8 mouse cellular contexts compared by ENCODE assay signal in the genomic region with DNA sequence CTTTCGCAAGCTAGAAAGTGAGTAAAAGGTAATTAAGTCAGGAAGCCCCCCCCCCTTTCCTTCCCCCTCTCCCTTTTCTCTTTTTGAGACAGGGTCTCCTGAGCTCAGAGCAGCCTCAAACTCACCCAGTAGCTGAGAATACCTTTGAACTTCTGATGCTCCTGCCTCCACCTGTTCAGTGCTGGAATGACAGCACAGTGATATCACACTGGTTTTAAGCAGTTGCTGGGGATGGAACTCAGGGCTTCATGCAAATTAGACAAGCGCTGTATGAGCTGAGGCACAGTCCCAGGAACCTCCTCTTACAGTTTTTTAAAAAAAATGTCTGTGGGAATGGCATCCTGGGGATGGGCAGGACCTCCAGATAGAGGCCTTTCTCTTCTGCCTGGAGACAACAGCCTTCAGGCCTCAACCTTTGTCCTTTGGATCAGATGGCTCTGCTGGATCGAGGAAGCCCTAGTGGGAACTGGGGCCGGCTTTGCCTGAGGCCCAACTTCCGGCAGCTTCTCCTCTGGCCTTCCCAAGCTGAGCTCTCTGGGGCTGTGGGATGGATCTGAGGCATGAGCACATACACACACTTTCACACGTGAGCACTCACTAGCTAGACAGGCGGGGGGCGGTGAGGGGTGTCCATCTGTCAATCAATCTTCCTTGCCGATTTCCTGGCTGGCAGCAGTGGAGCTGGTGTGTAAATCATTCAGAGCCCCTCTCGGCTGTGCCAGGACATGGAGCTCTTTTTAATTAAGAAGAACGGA. TPM values are rescaled to one million over a fixed set of nuclear protein-coding genes. Genes with fewer than 3 reads are reported as not detected.
A peak's percentile ranks its signal among the peaks of the same experiment; 100 is the strongest.
DNase-seq lines count a peak whose midpoint lies in the region; ATAC-seq and TF ChIP-seq lines count a peak whose summit lies in the region.

No protein-coding gene starts in this region.

- WGBS in lung, postnatal 0 days: 53% methylated on average over 11 of the region's 11 CpGs
- 75% methylated on average over 11 of the region's 11 CpGs for WGBS in lung, adult 2 months
- WGBS in embryonic facial prominence, embryonic 10.5 days: 27% methylated on average over 11 of the region's 11 CpGs
- WGBS in hindbrain, embryonic 14.5 days: 23% methylated on average over 11 of the region's 11 CpGs
- 56% methylated on average over 11 of the region's 11 CpGs for WGBS in heart, embryonic 11.5 days (ENCODE audit: insufficient replicate concordance)

- H3K36me3 ChIP-seq in lung, postnatal 0 days (ENCODE audit: insufficient read depth, low read length): no peaks in the 10 kb centered on the region
- H3K36me3 ChIP-seq in embryonic facial prominence, embryonic 10.5 days (replicated peaks): no peaks in the 10 kb centered on the region
- H3K36me3 ChIP-seq in hindbrain, embryonic 14.5 days (replicated peaks; ENCODE audit: control insufficient read depth, insufficient read depth): no peaks in the 10 kb centered on the region
- no peaks in the 10 kb centered on the region for H3K36me3 ChIP-seq in heart, embryonic 11.5 days (ENCODE audit: control insufficient read depth, insufficient read depth, low read length)

- no peak overlapping the region for H3K4me2 ChIP-seq in lung, postnatal 0 days (replicated peaks; ENCODE audit: low read depth, low read length)
- no peak overlapping the region for H3K4me2 ChIP-seq in hindbrain, embryonic 14.5 days (replicated peaks)
- no peak overlapping the region for H3K4me2 ChIP-seq in heart, embryonic 11.5 days

- H3K4me1 ChIP-seq in lung, postnatal 0 days (ENCODE audit: insufficient read depth, low read depth, low read length): peaks cover 20% of the 10 kb centered on the region; the same call in 1 of the 2 replicates
- H3K4me1 ChIP-seq in lung, adult 2 months (ENCODE audit: control insufficient read depth, insufficient read depth, low read length): peaks cover 10% of the 10 kb centered on the region
- peaks cover 64% of the 10 kb centered on the region for H3K4me1 ChIP-seq in embryonic facial prominence, embryonic 10.5 days
- peaks cover 52% of the 10 kb centered on the region for H3K4me1 ChIP-seq in hindbrain, embryonic 14.5 days (replicated peaks; ENCODE audit: control insufficient read depth, insufficient read depth, low read length)
- H3K4me1 ChIP-seq in heart, embryonic 11.5 days (ENCODE audit: control insufficient read depth, insufficient read depth, low read length): peaks cover 25% of the 10 kb centered on the region

- H3K9me3 ChIP-seq in lung, postnatal 0 days (ENCODE audit: low read length): no peaks in the 10 kb centered on the region
- H3K9me3 ChIP-seq in embryonic facial prominence, embryonic 10.5 days: no peaks in the 10 kb centered on the region
- no peaks in the 10 kb centered on the region for H3K9me3 ChIP-seq in hindbrain, embryonic 14.5 days (ENCODE audit: control insufficient read depth, low read length)
- H3K9me3 ChIP-seq in heart, embryonic 11.5 days (replicated peaks; ENCODE audit: control insufficient read depth, low read length): no peaks in the 10 kb centered on the region

- peak overlapping the region; percentile 86; the same call in 1 of the 2 replicates for H3K27ac ChIP-seq in lung, postnatal 0 days (ENCODE audit: low read length)
- peak overlapping the region; percentile 45 for H3K27ac ChIP-seq in embryonic facial prominence, embryonic 10.5 days (replicated peaks)
- 0 out of 2 replicates have a peak overlapping the region, but pooled peaks have one; percentile 4 for H3K27ac ChIP-seq in hindbrain, embryonic 14.5 days
- H3K27ac ChIP-seq in heart, embryonic 11.5 days (ENCODE audit: low read depth, low read length): no peak overlapping the region

- DNase-seq in lung, postnatal 0 days (ENCODE audit: low spot score): no peak
- no peak for DNase-seq in lung, adult 2 months
- DNase-seq in embryonic facial prominence, embryonic 10.5 days (ENCODE audit: low spot score): peak; percentile 47
- DNase-seq in hindbrain, embryonic 14.5 days (ENCODE audit: low spot score): peak; percentile 43
- peak; percentile 82 for DNase-seq in retina, postnatal 1 day
- DNase-seq in right cerebral cortex, adult 18-20 months: no peak
- DNase-seq in layer of hippocampus, adult 8-10 months (ENCODE audit: low spot score in 2 of 2): no peak

- 0 out of 2 replicates have a peak, but pooled peaks have one; percentile 18 for TF ChIP-seq CTCF in lung, postnatal 0 days (IDR thresholded peaks at IDR 0.05)
- no peak for TF ChIP-seq CTCF in lung, adult 2 months (IDR thresholded peaks at IDR 0.05; ENCODE audit: insufficient read depth, low read length)

- ATAC-seq in lung, postnatal 0 days: no peak
- peak; percentile 25 for ATAC-seq in hindbrain, embryonic 14.5 days (ENCODE audit: low FRiP score)
- no peak for ATAC-seq in heart, embryonic 11.5 days (replicated peaks; ENCODE audit: insufficient number of reproducible peaks, low FRiP score, low TSS enrichment)

- H3K4me3 ChIP-seq in lung, postnatal 0 days (ENCODE audit: low read depth, low read length): no peak overlapping the region
- H3K4me3 ChIP-seq in lung, adult 2 months (replicated peaks; ENCODE audit: extremely low read depth, low read depth, low read length): no peak overlapping the region
- no peak overlapping the region for H3K4me3 ChIP-seq in embryonic facial prominence, embryonic 10.5 days
- H3K4me3 ChIP-seq in hindbrain, embryonic 14.5 days (replicated peaks; ENCODE audit: low read length): no peak overlapping the region
- H3K4me3 ChIP-seq in heart, embryonic 11.5 days (ENCODE audit: low read depth, low read length): no peak overlapping the region

- no peaks in the 10 kb centered on the region for H3K27me3 ChIP-seq in lung, postnatal 0 days (replicated peaks; ENCODE audit: insufficient read depth, low read length)
- peaks cover 46% of the 10 kb centered on the region for H3K27me3 ChIP-seq in embryonic facial prominence, embryonic 10.5 days (replicated peaks; ENCODE audit: low read depth, poor library complexity, severe bottlenecking)
- no peaks in the 10 kb centered on the region for H3K27me3 ChIP-seq in hindbrain, embryonic 14.5 days (ENCODE audit: control insufficient read depth, insufficient read depth, low read length)
- peaks cover 6% of the 10 kb centered on the region for H3K27me3 ChIP-seq in heart, embryonic 11.5 days (ENCODE audit: control insufficient read depth, insufficient read depth, low read length)

- no peak overlapping the region for H3K9ac ChIP-seq in lung, postnatal 0 days (replicated peaks; ENCODE audit: low read depth)
- no peak overlapping the region for H3K9ac ChIP-seq in hindbrain, embryonic 14.5 days
- no peak overlapping the region for H3K9ac ChIP-seq in heart, embryonic 11.5 days (ENCODE audit: low read depth, low read length)

- TF ChIP-seq POLR2A in lung, adult 2 months (IDR thresholded peaks at IDR 0.05; ENCODE audit: borderline replicate concordance, extremely low read depth, low read depth, low read length): no peak

- no peak for TF ChIP-seq EP300 in lung, postnatal 0 days (IDR thresholded peaks at IDR 0.05)

RNA-seq across cellular contexts. Expression of gene Klhdc8a, which starts 7.3 kb away (rescaled TPM):
- polyA plus RNA-seq in lung, postnatal 0 days (2015; fragmentation: Nextera tagmentation; extraction: Ambion mirVana): 4.1 and 4.4 TPM in 2 replicates
- 3.2 and 4.6 TPM in 2 replicates for polyA plus RNA-seq in lung, adult 2 months (2012; rRNA removed)
- 0.46 and 0.58 TPM in 2 replicates for polyA plus RNA-seq in embryonic facial prominence, embryonic 10.5 days (2016; fragmentation: Nextera tagmentation; extraction: Ambion mirVana)
- polyA plus RNA-seq in hindbrain, embryonic 14.5 days (2014; fragmentation: Nextera tagmentation; extraction: Ambion mirVana): 8.5 and 10.4 TPM in 2 replicates
- 0.45 and 0.56 TPM in 2 replicates for polyA plus RNA-seq in heart, embryonic 11.5 days (2014; fragmentation: Nextera tagmentation; extraction: Ambion mirVana)
- total RNA-seq in layer of hippocampus, adult 8-10 months (2022): 1 to 10 TPM; 5.1 to 6.2 (median 5.7) TPM

RNA-seq across cellular contexts. Expression of gene Nuak2, which starts 24.8 kb away (rescaled TPM):
- polyA plus RNA-seq in lung, postnatal 0 days (2015; fragmentation: Nextera tagmentation; extraction: Ambion mirVana): 11.9 and 12.1 TPM in 2 replicates
- 9.6 and 10.4 TPM in 2 replicates for polyA plus RNA-seq in lung, adult 2 months (2012; rRNA removed)
- 12.6 and 19.6 TPM in 2 replicates for polyA plus RNA-seq in embryonic facial prominence, embryonic 10.5 days (2016; fragmentation: Nextera tagmentation; extraction: Ambion mirVana)
- 10.7 and 14.0 TPM in 2 replicates for polyA plus RNA-seq in hindbrain, embryonic 14.5 days (2014; fragmentation: Nextera tagmentation; extraction: Ambion mirVana)
- 2.6 and 3.6 TPM in 2 replicates for polyA plus RNA-seq in heart, embryonic 11.5 days (2014; fragmentation: Nextera tagmentation; extraction: Ambion mirVana)
- total RNA-seq in layer of hippocampus, adult 8-10 months (2022): 1 to 10 TPM; 1.2 to 2.0 (median 1.9) TPM

Comparison
In these comparisons a context has a peak if more than half of its experiments do, and no peak if none do; other contexts are left out.
1. DNase-seq: peak in embryonic facial prominence, embryonic 10.5 days (single experiment), hindbrain, embryonic 14.5 days (single experiment) and retina, postnatal 1 day (single experiment); none in lung, postnatal 0 days (single experiment), lung, adult 2 months (single experiment), right cerebral cortex, adult 18-20 months (single experiment) and layer of hippocampus, adult 8-10 months (0 of 2).